Mouse (Mus musculus): ENCODE data around the gene Tuba1c. TPM values are rescaled to one million over a fixed set of nuclear protein-coding genes. Genes with fewer than 3 reads are reported as not detected.

The Tuba1c gene
- 191 and 203 TPM in 2 replicates for polyA plus RNA-seq (2014; fragmentation: Nextera tagmentation; extraction: Ambion mirVana)

GRCm38 (mm10) chr15:99029619-99030584, at the start of gene Tuba1c:
Gene Tuba1c (plus strand): TSS chr15:99029891.
- Histone ChIP-seq H3K27me3 (ENCODE audit: control insufficient read depth, insufficient read depth, low read length) (no peaks in the 10 kb centered on the region), H3K9me3 (ENCODE audit: control insufficient read depth, low read depth, low read length) (no peaks in the 10 kb centered on the region), H3K27ac (ENCODE audit: low read length) (peak within 1 kb of the TSS; percentile 85), H3K4me2 (replicated peaks; ENCODE audit: low read depth, low read length) (peak within 1 kb of the TSS; percentile 69), H3K4me1 (ENCODE audit: control insufficient read depth, insufficient read depth, low read length) (peaks cover 23% of the 10 kb centered on the region), H3K36me3 (ENCODE audit: control insufficient read depth, insufficient read depth, low read length) (peaks cover 8% of the 10 kb centered on the region), H3K4me3 (ENCODE audit: low read depth, low read length) (peak within 1 kb of the TSS; percentile 56), H3K9ac (replicated peaks; ENCODE audit: low read depth, low read length) (peak within 1 kb of the TSS; percentile 74)
- peak; percentile 95 for ATAC-seq (ENCODE audit: insufficient number of reproducible peaks, insufficient read depth, low FRiP score, low read depth)
- WGBS, result under 1% methylated on average over 52 of the region's 52 CpGs

GRCm38 (mm10) chr15:98980012-98980614, 49.6 kb upstream of the Tuba1c start:
- no peaks in the 10 kb centered on the region for H3K9me3 ChIP-seq (ENCODE audit: control insufficient read depth, low read depth, low read length)
- H3K27me3 ChIP-seq (ENCODE audit: control insufficient read depth, insufficient read depth, low read length), result no peaks in the 10 kb centered on the region
- no peak overlapping the region for H3K27ac ChIP-seq (ENCODE audit: low read length)
- H3K9ac ChIP-seq (replicated peaks; ENCODE audit: low read depth, low read length), result no peak overlapping the region
- no peak overlapping the region for H3K4me3 ChIP-seq (ENCODE audit: low read depth, low read length)
- H3K36me3 ChIP-seq (ENCODE audit: control insufficient read depth, insufficient read depth, low read length), result no peaks in the 10 kb centered on the region
- H3K4me1 ChIP-seq (ENCODE audit: control insufficient read depth, insufficient read depth, low read length), result 0 out of 2 replicates have a peak, but pooled peaks cover 7% of the 10 kb centered on the region
- no peak for ATAC-seq (ENCODE audit: insufficient number of reproducible peaks, insufficient read depth, low FRiP score, low read depth)
- H3K4me2 ChIP-seq (replicated peaks; ENCODE audit: low read depth, low read length), result no peak overlapping the region
- WGBS, result 52% methylated on average over 7 of the region's 7 CpGs

GRCm38 (mm10) chr15:98982100-98982499, 47.6 kb upstream of the Tuba1c start:
- Histone ChIP-seq H3K27ac (ENCODE audit: low read length) (no peak overlapping the region), H3K36me3 (ENCODE audit: control insufficient read depth, insufficient read depth, low read length) (no peaks in the 10 kb centered on the region), H3K4me2 (replicated peaks; ENCODE audit: low read depth, low read length) (no peak overlapping the region), H3K4me3 (ENCODE audit: low read depth, low read length) (no peak overlapping the region), H3K9ac (replicated peaks; ENCODE audit: low read depth, low read length) (no peak overlapping the region), H3K4me1 (ENCODE audit: control insufficient read depth, insufficient read depth, low read length) (peaks cover 7% of the 10 kb centered on the region; the same call in 1 of the 2 replicates), H3K9me3 (ENCODE audit: control insufficient read depth, low read depth, low read length) (no peaks in the 10 kb centered on the region), H3K27me3 (ENCODE audit: control insufficient read depth, insufficient read depth, low read length) (no peaks in the 10 kb centered on the region)
- ATAC-seq (ENCODE audit: insufficient number of reproducible peaks, insufficient read depth, low FRiP score, low read depth), result no peak
- 86% methylated on average over 6 of the region's 6 CpGs for WGBS

- Histone ChIP-seq H3K9ac (replicated peaks; ENCODE audit: low read depth, low read length) (no peak overlapping the region), H3K4me3 (ENCODE audit: low read depth, low read length) (0 out of 2 replicates have a peak overlapping the region, but pooled peaks have one; percentile 0), H3K4me2 (replicated peaks; ENCODE audit: low read depth, low read length) (no peak overlapping the region), H3K4me1 (ENCODE audit: control insufficient read depth, insufficient read depth, low read length) (peaks cover 7% of the 10 kb centered on the region; the same call in 1 of the 2 replicates), H3K27me3 (ENCODE audit: control insufficient read depth, insufficient read depth, low read length) (no peaks in the 10 kb centered on the region), H3K27ac (ENCODE audit: low read length) (peak overlapping the region; percentile 33; the same call in 1 of the 2 replicates), H3K36me3 (ENCODE audit: control insufficient read depth, insufficient read depth, low read length) (no peaks in the 10 kb centered on the region), H3K9me3 (ENCODE audit: control insufficient read depth, low read depth, low read length) (no peaks in the 10 kb centered on the region)
- WGBS, result 47% methylated on average over 16 of the region's 16 CpGs
- ATAC-seq (ENCODE audit: insufficient number of reproducible peaks, insufficient read depth, low FRiP score, low read depth), result 0 out of 2 replicates have a peak, but pooled peaks have one; percentile 25
Measured at GRCm38 (mm10) chr15:98983431-98984081, 46.1 kb upstream of the Tuba1c start.

- Histone ChIP-seq H3K9ac (replicated peaks; ENCODE audit: low read depth, low read length) (0 out of 2 replicates have a peak overlapping the region, but pooled peaks have one; percentile 49), H3K27me3 (ENCODE audit: control insufficient read depth, insufficient read depth, low read length) (no peaks in the 10 kb centered on the region)
Measured at GRCm38 (mm10) chr15:98984681-98985080, 45.0 kb upstream of the Tuba1c start.

GRCm38 (mm10) chr15:98985240-98985981, 44.3 kb upstream of the Tuba1c start:
- Histone ChIP-seq H3K36me3 (ENCODE audit: control insufficient read depth, insufficient read depth, low read length) (no peaks in the 10 kb centered on the region), H3K9me3 (ENCODE audit: control insufficient read depth, low read depth, low read length) (no peaks in the 10 kb centered on the region), H3K27me3 (ENCODE audit: control insufficient read depth, insufficient read depth, low read length) (no peaks in the 10 kb centered on the region), H3K4me2 (replicated peaks; ENCODE audit: low read depth, low read length) (peak overlapping the region; percentile 54), H3K4me3 (ENCODE audit: low read depth, low read length) (peak overlapping the region; percentile 42), H3K4me1 (ENCODE audit: control insufficient read depth, insufficient read depth, low read length) (peaks cover 8% of the 10 kb centered on the region; the same call in 1 of the 2 replicates), H3K27ac (ENCODE audit: low read length) (peak overlapping the region; percentile 86), H3K9ac (replicated peaks; ENCODE audit: low read depth, low read length) (peak overlapping the region; percentile 49)
- peak; percentile 72 for ATAC-seq (ENCODE audit: insufficient number of reproducible peaks, insufficient read depth, low FRiP score, low read depth)
- WGBS, result 3% methylated on average over 29 of the region's 29 CpGs

More at GRCm38 (mm10) chr15:98984681-98985080, 45.0 kb upstream of the Tuba1c start:
- Histone ChIP-seq H3K27ac (ENCODE audit: low read length) (peak overlapping the region; percentile 86; the same call in 1 of the 2 replicates), H3K36me3 (ENCODE audit: control insufficient read depth, insufficient read depth, low read length) (no peaks in the 10 kb centered on the region), H3K4me2 (replicated peaks; ENCODE audit: low read depth, low read length) (peak overlapping the region; percentile 54), H3K4me1 (ENCODE audit: control insufficient read depth, insufficient read depth, low read length) (peaks cover 7% of the 10 kb centered on the region; the same call in 1 of the 2 replicates), H3K4me3 (ENCODE audit: low read depth, low read length) (no peak overlapping the region; the same call in 1 of the 2 replicates), H3K9me3 (ENCODE audit: control insufficient read depth, low read depth, low read length) (no peaks in the 10 kb centered on the region)
- 61% methylated on average over 6 of the region's 6 CpGs for WGBS
- no peak for ATAC-seq (ENCODE audit: insufficient number of reproducible peaks, insufficient read depth, low FRiP score, low read depth)

GRCm38 (mm10) chr15:98985982-98986715, 43.5 kb upstream of the Tuba1c start:
- H3K27me3 ChIP-seq (ENCODE audit: control insufficient read depth, insufficient read depth, low read length), result no peaks in the 10 kb centered on the region
- H3K27ac ChIP-seq (ENCODE audit: low read length), result peak overlapping the region; percentile 86
- no peaks in the 10 kb centered on the region for H3K9me3 ChIP-seq (ENCODE audit: control insufficient read depth, low read depth, low read length)
- peak overlapping the region; percentile 49; the same call in 1 of the 2 replicates for H3K9ac ChIP-seq (replicated peaks; ENCODE audit: low read depth, low read length)
- H3K4me3 ChIP-seq (ENCODE audit: low read depth, low read length), result peak overlapping the region; percentile 42
- H3K36me3 ChIP-seq (ENCODE audit: control insufficient read depth, insufficient read depth, low read length), result no peaks in the 10 kb centered on the region
- H3K4me1 ChIP-seq (ENCODE audit: control insufficient read depth, insufficient read depth, low read length), result peaks cover 15% of the 10 kb centered on the region
- WGBS, result 40% methylated on average over 12 of the region's 12 CpGs
- no peak for ATAC-seq (ENCODE audit: insufficient number of reproducible peaks, insufficient read depth, low FRiP score, low read depth)
- H3K4me2 ChIP-seq (replicated peaks; ENCODE audit: low read depth, low read length), result peak overlapping the region; percentile 54
